Mouse (Mus musculus) liver, embryonic 14.5 days (tissue): ENCODE measurements around the gene Add3.

ENCODE experiments used
- CTCF ChIP-seq: IDR thresholded peaks from 2 replicates; pipeline ENCODE4 v1.5.1; 2016; ENCODE audit warnings: antibody characterized with exemption, low read depth, control low read depth
- EP300 ChIP-seq: IDR thresholded peaks from 2 replicates; pipeline ENCODE4 v1.6.1; 2016; ENCODE audit warnings: antibody characterized with exemption, low read depth

DNA sequence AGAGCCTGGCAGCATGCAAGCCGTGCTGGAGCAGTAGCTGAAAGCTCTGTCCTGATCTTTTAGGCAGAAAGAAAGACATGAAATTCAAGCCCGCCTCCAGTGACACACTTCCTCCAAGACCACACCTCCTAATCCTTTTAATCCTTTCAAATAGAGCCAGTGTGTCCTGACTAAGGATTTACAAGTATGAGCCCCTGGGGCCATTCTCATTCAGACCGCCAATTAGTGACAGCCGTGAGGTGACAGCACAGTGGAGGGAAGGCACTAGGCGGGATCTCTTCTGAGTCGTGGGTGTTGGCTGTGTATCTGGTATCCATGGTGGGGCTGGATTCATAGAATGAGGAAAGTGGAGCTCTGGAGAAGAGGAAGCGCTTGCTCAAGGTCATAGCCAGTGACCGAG lies 116.1 kb downstream of the Add3 start:
- TF ChIP-seq CTCF (no peak), EP300 (no peak)
